Mouse (Mus musculus) intestine, embryonic 14.5 days (tissue): ENCODE measurements around the gene Oscp1. TPM values are rescaled to one million over a fixed set of nuclear protein-coding genes. Genes with fewer than 3 reads are reported as not detected.
A peak's percentile ranks its signal among the peaks of the same experiment; 100 is the strongest.

ENCODE experiments used
- ATAC-seq: fragments of 200-750 bp; cut with Nextera tagmentation; replicated peaks from 2 replicates; pipeline ENCODE4 v1.8.0; 2017; ENCODE audit warnings: low read depth, moderate number of reproducible peaks, moderate TSS enrichment, moderate library complexity; ENCODE audit not compliant: low FRiP score, low TSS enrichment
- DNase-seq: peaks from one replicate; pipeline ENCODE4 v3.0.0-alpha.2; 2018; ENCODE audit warnings: low spot score
- H3K27ac ChIP-seq: fragments of 300-500 bp; sonication (generic); 2 replicates; pipeline ENCODE4 v1.5.1; 2014; ENCODE audit warnings: low read depth, mild to moderate bottlenecking, control low read depth
- H3K27me3 ChIP-seq: fragments of 300-500 bp; sonication (generic); replicated peaks from 2 replicates; pipeline ENCODE4 v1.6.1; 2014; ENCODE audit warnings: low read length, control low read depth; ENCODE audit not compliant: control insufficient read depth, insufficient read depth
- H3K36me3 ChIP-seq: fragments of 300-500 bp; sonication (generic); 2 replicates; pipeline ENCODE4 v1.6.1; 2014; ENCODE audit warnings: low read length, control low read depth; ENCODE audit not compliant: control insufficient read depth, insufficient read depth
- H3K4me1 ChIP-seq: fragments of 300-500 bp; sonication (generic); replicated peaks from 2 replicates; pipeline ENCODE4 v1.6.1; 2014; ENCODE audit warnings: low read length, control low read depth, mixed read lengths; ENCODE audit not compliant: control insufficient read depth, insufficient read depth
- H3K4me2 ChIP-seq: fragments of 300-500 bp; sonication (generic); 2 replicates; pipeline ENCODE4 v1.6.1; 2014; ENCODE audit warnings: low read length
- H3K4me3 ChIP-seq: fragments of 300-500 bp; sonication (generic); 2 replicates; pipeline ENCODE4 v1.5.1; 2014; ENCODE audit warnings: low read depth, low read length, control low read depth, mixed read lengths
- H3K9ac ChIP-seq: fragments of 300-500 bp; sonication (generic); 2 replicates; pipeline ENCODE4 v1.6.1; 2014; ENCODE audit warnings: mild to moderate bottlenecking, low read length
- H3K9me3 ChIP-seq: fragments of 300-500 bp; sonication (generic); 2 replicates; pipeline ENCODE4 v1.6.1; 2016; ENCODE audit warnings: low read length, control low read depth; ENCODE audit not compliant: control insufficient read depth
- WGBS: fragments of 180-500 bp; shearing (Covaris S2); extraction: QIAGEN DNeasy Blood & Tissue Kit; methylation state at CpG from one replicate; pipeline ENCODE4 v1.1.7; 2014; 5-methylcytosine and 5-hydroxymethylcytosine counted together
- polyA plus RNA-seq: library from polyadenylated mRNA; unstranded; fragments of >200 nt; fragmentation: Nextera tagmentation; extraction: Ambion mirVana; gene quantifications from 2 replicates; pipeline ENCODE4 v1.2.1, GENCODE M21; 2014

Gene Oscp1
- polyA plus RNA-seq, 1 experiment from 2014 or later, result 12.1 TPM

DNA sequence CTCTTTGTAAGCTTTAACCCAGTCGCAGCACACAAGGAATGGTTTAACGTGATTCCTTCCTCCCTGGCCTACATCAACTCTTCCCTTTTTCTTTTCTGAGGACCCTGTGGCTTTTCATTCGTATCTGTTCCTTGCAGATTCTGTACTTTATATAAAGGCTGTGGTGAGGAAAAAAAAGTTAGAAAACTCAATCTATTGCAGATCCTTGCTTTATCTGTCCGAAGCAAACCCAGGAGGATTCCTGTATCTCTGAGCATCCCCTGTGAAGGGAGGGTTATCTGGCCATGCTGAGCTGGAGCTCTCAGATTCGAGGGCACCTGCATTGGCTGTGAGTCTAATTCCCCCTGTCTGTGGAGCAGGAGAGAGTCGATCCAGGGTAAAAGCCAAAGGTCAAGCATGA is 10.5 kb downstream of the Oscp1 start:
- no peak overlapping the region for H3K4me3 ChIP-seq
- no peaks in the 10 kb centered on the region for H3K4me1 ChIP-seq
- DNase-seq (no peak), ATAC-seq (no peak)
- H3K36me3 ChIP-seq, result no peaks in the 10 kb centered on the region
- no peak overlapping the region for H3K4me2 ChIP-seq
- WGBS, result 86% methylated on average over 6 of the region's 6 CpGs
- H3K9me3 ChIP-seq, result no peaks in the 10 kb centered on the region
- no peak overlapping the region for H3K27ac ChIP-seq
- no peaks in the 10 kb centered on the region for H3K27me3 ChIP-seq
- H3K9ac ChIP-seq, result no peak overlapping the region

DNA sequence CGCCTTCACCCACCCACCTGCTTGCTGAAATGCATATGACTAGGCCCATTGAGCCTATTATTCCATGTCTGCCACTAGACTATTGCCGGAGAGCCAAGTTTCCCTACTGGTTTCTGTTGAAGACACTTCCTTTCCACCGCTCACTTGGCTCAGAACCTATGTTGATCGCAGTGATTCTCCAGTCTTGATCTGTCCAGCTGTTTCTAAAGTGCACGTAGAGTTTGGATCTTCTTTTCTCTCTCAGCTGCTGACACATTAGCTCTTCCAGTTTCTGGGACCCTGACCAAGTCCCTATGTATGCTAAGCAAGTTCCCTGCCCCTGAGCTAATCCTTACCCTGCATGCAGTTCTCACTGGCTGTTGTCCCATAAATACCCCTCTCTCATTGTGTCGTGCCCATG is 19.5 kb downstream of the Oscp1 start:
- 84% methylated on average over 6 of the region's 6 CpGs for WGBS

DNA sequence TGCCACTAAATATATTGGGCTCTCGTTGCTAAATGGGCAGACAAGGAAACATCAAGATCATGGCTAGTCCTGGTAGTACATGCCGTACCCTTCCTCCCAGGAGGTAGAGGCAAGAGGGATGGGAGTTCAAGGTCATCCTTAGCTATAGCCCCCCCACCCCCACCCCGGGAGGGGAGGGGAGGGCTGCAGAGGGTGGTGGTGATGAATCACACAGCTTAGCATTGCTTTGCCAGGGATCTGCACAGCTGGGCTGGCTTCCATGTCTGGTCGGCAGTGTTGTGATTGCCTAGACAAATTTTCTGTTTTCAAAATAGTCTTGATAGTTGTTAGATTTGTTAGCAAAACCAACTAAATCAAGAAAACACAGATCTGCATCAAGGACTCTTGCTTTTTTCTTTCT is 20.9 kb downstream of the Oscp1 start:
- no peaks in the 10 kb centered on the region for H3K27me3 ChIP-seq
- H3K4me2 ChIP-seq, result no peak overlapping the region
- H3K4me1 ChIP-seq, result no peaks in the 10 kb centered on the region
- no peak overlapping the region for H3K4me3 ChIP-seq
- H3K36me3 ChIP-seq, result no peaks in the 10 kb centered on the region
- no peak overlapping the region for H3K27ac ChIP-seq
- H3K9me3 ChIP-seq, result no peaks in the 10 kb centered on the region
- no peak for DNase-seq
- ATAC-seq, result no peak
- 74% methylated on average over 4 of the region's 4 CpGs for WGBS
- no peak overlapping the region for H3K9ac ChIP-seq

More for the DNA sequence above, 19.5 kb downstream of the Oscp1 start:
- no peaks in the 10 kb centered on the region for H3K4me1 ChIP-seq
- H3K9ac ChIP-seq, result no peak overlapping the region
- no peaks in the 10 kb centered on the region for H3K27me3 ChIP-seq
- DNase-seq (no peak), ATAC-seq (no peak)
- no peak overlapping the region for H3K4me3 ChIP-seq
- H3K4me2 ChIP-seq, result no peak overlapping the region
- no peaks in the 10 kb centered on the region for H3K9me3 ChIP-seq
- H3K36me3 ChIP-seq, result no peaks in the 10 kb centered on the region
- H3K27ac ChIP-seq, result no peak overlapping the region

GRCm38 (mm10) chr4:126081601-126082000 is 23.2 kb downstream of the Oscp1 start:
- Histone ChIP-seq H3K9ac (no peak overlapping the region), H3K4me1 (no peaks in the 10 kb centered on the region), H3K27me3 (no peaks in the 10 kb centered on the region), H3K4me3 (no peak overlapping the region), H3K36me3 (no peaks in the 10 kb centered on the region), H3K9me3 (no peaks in the 10 kb centered on the region), H3K4me2 (no peak overlapping the region), H3K27ac (no peak overlapping the region)
- DNase-seq (no peak), ATAC-seq (no peak)
- WGBS, result 88% methylated on average over 1 of the region's 1 CpGs

DNA sequence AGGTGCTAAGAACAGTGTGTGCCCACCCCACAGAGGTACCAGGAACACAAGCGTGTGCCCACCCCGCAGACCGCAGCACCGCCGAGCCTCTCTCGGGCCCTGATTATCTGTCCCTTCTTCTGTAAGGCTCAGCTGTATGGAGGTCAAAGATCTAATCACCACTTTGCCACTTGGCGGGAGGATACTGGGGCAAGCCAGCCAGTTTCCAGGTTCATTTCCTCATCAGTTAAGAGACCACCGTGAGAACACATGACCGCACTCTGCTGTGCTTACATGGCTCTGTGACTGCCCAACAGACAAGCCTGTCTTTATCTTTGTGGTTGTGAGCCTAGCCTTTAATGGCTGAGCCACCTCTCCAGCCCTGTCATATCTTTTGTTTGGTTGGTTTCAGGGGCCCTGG is 24.7 kb downstream of the Oscp1 start:
- Histone ChIP-seq H3K9ac (no peak overlapping the region), H3K9me3 (no peaks in the 10 kb centered on the region), H3K36me3 (0 out of 2 replicates have a peak, but pooled peaks cover 4% of the 10 kb centered on the region), H3K27ac (no peak overlapping the region), H3K4me3 (no peak overlapping the region), H3K27me3 (no peaks in the 10 kb centered on the region), H3K4me1 (no peaks in the 10 kb centered on the region), H3K4me2 (no peak overlapping the region)
- WGBS, result 85% methylated on average over 9 of the region's 9 CpGs
- no peak for DNase-seq
- no peak for ATAC-seq

DNA sequence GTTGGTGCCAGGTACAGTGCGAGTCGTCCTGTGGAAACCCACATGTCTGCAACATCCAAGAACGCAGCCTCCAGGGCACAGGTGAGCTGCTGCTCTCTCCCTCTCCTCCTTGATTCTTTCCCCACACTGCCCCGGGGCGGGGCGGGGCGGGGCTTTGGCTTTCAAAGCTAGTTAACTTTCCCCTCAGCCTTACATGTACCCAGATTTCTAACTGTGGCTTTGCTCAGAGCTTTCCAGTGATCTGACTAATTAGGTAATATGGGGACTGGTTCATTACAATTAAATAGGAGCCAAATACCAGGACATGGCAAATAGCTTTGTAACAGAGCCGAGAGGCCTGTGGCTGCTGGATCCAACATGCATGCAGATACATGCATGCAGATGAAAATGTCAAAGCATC is 26.0 kb downstream of the Oscp1 start:
- H3K4me3 ChIP-seq, result no peak overlapping the region
- H3K27me3 ChIP-seq, result no peaks in the 10 kb centered on the region
- H3K4me2 ChIP-seq, result no peak overlapping the region
- no peak overlapping the region for H3K27ac ChIP-seq
- H3K9ac ChIP-seq, result no peak overlapping the region
- 61% methylated on average over 8 of the region's 8 CpGs for WGBS
- no peaks in the 10 kb centered on the region for H3K4me1 ChIP-seq
- 0 out of 2 replicates have a peak, but pooled peaks cover 4% of the 10 kb centered on the region for H3K36me3 ChIP-seq
- ATAC-seq, result no peak
- no peak for DNase-seq
- no peaks in the 10 kb centered on the region for H3K9me3 ChIP-seq

- H3K27ac ChIP-seq, result no peak overlapping the region
- whole genome bisulfite sequencing, result 26% methylated on average over 7 of the region's 7 CpGs
- DNase-seq (peak; percentile 91), ATAC-seq (peak; percentile 80; the same call in 1 of the 2 replicates)
- no peaks in the 10 kb centered on the region for H3K4me1 ChIP-seq
- H3K9ac ChIP-seq, result no peak overlapping the region
- no peak overlapping the region for H3K4me2 ChIP-seq
- no peaks in the 10 kb centered on the region for H3K27me3 ChIP-seq
- no peaks in the 10 kb centered on the region for H3K9me3 ChIP-seq
- no peak overlapping the region for H3K4me3 ChIP-seq
- H3K36me3 ChIP-seq, result 0 out of 2 replicates have a peak, but pooled peaks cover 4% of the 10 kb centered on the region
These were observed 27.7 kb downstream of the Oscp1 start for GRCm38 (mm10) chr4:126085996-126086576.

DNA sequence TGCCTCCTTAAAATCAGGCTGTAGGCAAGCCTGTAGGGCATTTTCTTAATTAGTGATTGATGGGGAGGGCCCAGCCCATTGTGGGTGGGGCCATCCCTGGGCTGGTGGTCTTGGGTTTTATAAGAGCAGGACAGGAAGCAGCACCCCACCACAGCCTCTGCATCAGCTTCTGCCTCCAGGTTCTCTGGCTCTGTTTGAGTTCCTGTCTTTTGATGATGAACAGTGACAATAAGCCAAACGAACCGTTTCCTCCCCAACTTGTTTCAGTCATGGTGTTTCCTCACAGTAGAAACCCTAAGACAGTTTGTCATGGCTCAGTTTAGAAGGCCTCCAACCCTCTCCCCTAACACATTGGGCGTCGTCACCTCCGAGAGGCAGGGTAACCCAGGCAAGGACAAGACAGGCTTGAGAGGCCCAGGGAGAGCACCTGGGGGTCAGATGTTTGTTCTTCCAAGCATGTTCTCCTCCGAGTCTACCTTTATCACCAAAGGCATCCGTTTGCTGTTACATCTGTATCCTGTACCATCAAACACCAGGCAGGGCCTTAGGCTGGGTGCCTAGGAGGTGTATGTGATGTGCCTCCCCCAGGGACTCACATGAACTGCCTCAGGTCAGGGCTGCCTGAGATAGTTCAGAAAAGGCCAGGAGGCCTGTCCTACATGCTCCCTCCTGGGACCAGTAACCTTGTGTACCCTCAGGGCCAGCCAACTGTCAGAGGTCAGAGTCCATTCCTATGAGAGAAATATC is 31.9 kb downstream of the Oscp1 start:
- no peak overlapping the region for H3K27ac ChIP-seq
- H3K36me3 ChIP-seq, result 0 out of 2 replicates have a peak, but pooled peaks cover 4% of the 10 kb centered on the region
- H3K4me2 ChIP-seq, result no peak overlapping the region
- H3K4me1 ChIP-seq, result no peaks in the 10 kb centered on the region
- DNase-seq (no peak), ATAC-seq (no peak)
- H3K9me3 ChIP-seq, result no peaks in the 10 kb centered on the region
- H3K9ac ChIP-seq, result no peak overlapping the region
- H3K27me3 ChIP-seq, result no peaks in the 10 kb centered on the region
- 66% methylated on average over 7 of the region's 7 CpGs for WGBS
- no peak overlapping the region for H3K4me3 ChIP-seq

DNA sequence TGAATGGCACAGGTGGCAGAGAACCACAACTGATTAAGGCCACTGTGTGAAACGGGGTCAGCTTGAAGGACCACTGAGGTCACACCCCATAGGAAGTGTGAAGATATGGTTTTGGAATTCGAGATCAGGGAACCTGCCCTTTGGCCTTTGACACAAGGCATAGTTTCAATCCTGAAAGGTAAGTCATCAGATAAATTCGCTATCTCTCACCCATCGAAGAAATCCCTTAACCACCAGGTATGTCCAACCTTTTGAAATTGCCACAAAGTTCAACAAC is 32.4 kb downstream of the Oscp1 start:
- no peak overlapping the region for H3K4me3 ChIP-seq
- DNase-seq (no peak), ATAC-seq (no peak)
- H3K4me1 ChIP-seq, result no peaks in the 10 kb centered on the region
- no peak overlapping the region for H3K9ac ChIP-seq
- 0 out of 2 replicates have a peak, but pooled peaks cover 4% of the 10 kb centered on the region for H3K36me3 ChIP-seq
- no peaks in the 10 kb centered on the region for H3K9me3 ChIP-seq
- no peak overlapping the region for H3K27ac ChIP-seq
- no peak overlapping the region for H3K4me2 ChIP-seq
- no peaks in the 10 kb centered on the region for H3K27me3 ChIP-seq
- WGBS, result 73% methylated on average over 4 of the region's 4 CpGs
